Mouse (Mus musculus) adrenal gland, adult 8-10 months (tissue): ENCODE results near the gene Dab1. TPM values are rescaled to one million over a fixed set of nuclear protein-coding genes. Genes with fewer than 3 reads are reported as not detected.

ENCODE experiments used
- DNase-seq: peaks from one replicate; pipeline ENCODE4 v3.0.0; 2022
- total RNA-seq, 4 experiments: library from RNA; stranded (reverse); gene quantifications; 2 replicates each; pipeline ENCODE4 v1.2.4; 2022

The Dab1 gene
- total RNA-seq, 4 experiments from 2014 or later = 1.3 to 2.0 (median 1.8) TPM

GRCm38 (mm10) chr4:104456173-104456873, 837.2 kb downstream of the Dab1 start:
- DNase-seq = no peak

DNA sequence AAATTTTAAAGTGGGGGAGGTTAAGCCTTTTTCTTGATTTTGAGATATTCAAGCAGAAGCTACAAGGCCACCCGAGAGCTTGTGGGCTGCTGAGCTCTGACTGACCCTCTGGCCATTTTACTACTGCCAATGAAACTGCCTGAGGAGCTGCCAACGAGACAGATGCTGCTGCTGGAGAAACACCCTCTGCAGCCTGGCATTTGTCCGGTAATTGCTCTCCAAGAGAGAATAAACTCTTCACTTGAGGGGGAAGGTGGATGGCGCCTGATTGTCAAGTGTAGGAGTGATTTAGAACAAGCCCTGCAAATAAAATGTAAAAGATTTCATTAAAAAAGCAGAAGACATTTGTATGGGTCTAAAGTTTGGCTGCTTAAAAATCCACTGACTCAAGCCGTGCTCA, 839.6 kb downstream of the Dab1 start:
- DNase-seq = no peak

DNA sequence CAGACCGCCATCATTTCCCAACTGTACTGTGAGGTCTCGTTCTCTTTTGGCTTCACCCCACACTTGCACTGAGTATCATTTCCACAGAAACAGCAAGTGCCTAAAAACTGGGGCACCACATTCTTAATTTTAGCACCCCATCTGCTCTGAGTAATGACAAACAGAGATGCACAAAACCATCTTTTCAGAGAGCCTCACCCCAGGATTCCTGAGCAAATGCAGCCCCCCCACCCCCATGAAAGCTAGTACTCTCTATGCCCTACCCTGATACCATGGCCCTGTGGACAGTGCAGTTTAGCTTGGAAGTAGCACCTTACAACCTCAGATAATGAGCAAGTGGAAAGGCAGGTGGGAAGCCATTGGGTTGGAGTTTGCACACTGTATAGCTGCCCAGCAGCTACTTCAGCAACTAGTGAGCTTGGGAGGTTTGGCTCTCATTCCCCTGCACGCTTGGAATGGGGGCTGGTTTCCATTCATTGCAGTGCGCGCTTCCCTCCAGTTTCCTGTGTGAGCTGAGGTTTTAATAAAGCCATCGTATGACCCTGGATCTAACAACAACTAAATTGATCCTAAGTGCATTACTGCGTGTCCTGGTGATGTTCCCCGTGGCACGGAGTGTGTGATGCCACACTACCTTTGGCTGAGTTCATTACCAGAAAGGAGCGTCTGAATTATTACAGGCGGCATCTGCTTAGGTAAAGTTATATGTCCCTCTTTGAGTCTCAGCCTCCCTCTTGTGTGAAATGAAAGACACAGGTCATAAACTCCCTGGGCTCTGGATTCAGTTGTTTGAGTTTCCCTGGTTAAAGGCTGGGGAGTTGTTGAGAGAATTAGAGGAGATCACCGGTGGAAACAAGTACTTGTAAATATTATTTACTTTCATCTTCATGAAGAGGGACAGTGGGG, 842.2 kb downstream of the Dab1 start:
- DNase-seq = no peak

DNA sequence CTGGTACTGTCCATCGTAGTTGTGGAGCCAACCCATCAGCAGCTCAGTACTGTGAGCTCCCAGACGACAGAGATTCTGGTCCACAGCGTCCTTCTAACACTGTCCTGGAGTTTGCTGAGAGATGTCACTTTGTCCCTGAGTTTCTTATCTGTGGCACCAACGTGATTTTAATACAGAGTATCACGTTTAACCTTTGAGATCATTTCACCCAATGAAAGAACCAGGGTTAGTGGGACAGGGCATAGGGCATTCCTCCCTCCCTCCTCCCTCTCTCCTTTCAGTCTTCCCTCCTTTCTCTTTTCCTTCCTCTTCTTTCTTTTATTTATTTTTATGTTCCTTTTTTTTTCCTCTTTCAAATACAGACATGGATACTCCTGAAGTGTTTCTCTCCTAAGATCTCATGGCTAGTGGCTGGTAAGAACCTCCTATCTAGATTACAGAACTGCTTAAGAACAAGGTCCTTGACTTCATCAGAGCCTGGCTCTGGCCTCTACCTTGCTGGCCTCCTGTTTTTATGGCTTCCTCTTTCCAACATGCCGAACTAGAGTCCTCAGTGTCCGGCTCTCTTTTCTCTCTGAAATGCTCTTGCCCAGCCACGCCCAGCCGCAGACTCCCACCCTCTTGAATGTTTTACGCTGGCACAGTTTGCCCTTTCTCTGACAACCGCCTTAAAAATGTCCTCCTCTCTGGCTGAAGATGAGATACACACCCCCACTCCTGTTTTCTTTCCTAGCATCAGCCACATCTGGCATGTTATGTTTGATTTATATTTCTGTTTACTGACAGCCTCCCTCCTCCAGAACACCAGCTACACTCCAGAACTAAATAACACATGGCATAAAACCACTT, 844.0 kb downstream of the Dab1 start:
- DNase-seq = no peak

GRCm38 (mm10) chr4:104463781-104464170, 844.6 kb downstream of the Dab1 start:
- no peak for DNase-seq

DNA sequence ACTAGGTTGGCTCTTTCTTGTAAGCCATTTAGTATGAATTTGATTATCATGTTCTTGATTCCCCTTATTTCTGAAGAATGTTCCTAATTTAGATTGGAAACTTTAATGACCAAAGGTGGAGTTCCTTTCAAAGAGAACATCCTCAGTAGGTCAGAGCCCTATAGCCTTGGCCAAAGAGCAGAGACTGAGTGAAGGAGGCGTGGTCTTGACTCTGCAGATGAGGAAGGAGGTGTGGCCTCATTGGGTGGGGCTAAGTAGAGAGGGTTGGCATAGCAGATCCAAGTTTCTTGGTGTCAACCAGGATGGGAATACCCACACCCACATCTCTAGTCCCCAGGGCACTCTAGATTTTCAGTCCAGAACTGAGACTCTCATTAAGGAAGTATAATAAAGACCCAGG, 846.4 kb downstream of the Dab1 start:
- DNase-seq = no peak

DNA sequence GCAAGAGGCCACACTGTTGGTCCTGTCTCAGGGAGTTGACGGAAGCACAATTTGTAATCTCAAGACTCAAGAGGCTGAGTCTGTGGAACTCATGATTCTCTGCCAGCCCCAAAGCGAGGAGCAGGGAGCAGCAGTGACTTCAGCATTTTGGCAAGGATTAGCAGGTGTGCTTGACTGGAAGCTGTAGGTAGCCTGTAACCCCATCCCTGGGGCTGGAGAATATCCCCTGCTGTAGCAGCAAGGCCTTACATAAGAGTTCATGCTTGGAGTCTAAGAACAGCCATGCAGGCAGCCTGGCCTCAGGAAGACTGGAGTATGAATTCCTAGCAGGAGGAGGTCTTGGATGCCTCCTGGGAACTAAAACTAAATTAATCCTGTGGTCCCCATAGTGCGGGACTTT, 849.5 kb downstream of the Dab1 start:
- no peak for DNase-seq

GRCm38 (mm10) chr4:104472915-104473314, 853.8 kb downstream of the Dab1 start:
- no peak for DNase-seq

DNA sequence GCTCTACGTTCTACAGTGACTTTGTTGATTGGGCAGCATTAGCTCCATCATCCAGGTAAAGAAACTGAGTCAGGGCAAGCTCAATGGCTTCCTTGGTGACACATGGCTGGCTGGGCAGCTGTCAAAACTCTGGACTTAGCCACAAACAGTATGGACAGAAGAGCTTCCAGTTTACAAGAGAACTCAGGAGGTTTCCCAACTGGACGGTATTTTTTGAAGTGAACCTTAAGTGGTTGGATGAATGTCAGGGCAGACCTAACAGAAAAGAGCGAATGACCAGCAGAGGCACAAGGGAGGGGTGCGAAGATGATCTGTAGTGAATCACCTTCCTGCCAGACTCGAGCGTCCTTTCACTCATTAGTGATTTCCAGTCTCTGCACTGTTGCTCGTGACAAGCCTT, 857.7 kb downstream of the Dab1 start:
- DNase-seq = no peak

DNA sequence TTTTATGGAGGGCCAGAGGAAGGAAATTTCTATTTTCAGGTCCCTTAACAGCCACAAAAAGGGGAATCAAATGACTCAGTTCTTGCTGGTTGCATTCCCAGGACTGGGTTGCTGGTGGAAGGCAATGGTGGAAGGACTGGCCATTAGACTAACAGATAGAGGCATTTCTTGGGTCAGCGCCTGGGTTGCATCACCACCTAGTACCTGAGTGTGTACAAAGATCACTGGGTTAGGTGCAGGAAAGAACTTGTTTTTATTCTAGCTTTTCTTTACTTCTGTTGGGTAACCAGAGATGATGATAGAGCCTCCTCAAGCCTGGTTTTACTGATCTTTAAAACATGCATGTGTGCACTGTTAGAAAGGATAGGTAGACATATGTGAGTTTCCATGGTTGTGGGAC, 864.8 kb downstream of the Dab1 start:
- DNase-seq = no peak

DNA sequence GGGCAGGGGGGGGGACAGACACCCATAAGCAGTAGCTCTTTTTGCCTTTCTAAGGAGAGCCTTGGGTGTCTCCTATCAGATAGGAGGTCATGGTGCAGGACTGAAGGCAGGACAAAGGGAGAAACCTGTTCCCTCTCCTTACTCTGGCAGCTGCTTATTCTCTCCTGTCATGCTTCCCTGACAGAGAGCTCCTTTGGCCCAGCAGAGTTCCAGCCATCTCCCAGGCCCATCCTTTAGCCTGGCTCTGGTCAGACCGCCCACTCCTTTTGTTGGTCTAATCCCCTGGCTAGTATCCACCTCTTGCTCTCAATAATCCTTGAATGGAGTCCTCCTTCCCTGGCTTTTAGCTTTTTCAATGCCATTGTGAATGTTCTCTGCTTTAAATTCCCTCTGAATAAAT, 878.1 kb downstream of the Dab1 start:
- no peak for DNase-seq

DNA sequence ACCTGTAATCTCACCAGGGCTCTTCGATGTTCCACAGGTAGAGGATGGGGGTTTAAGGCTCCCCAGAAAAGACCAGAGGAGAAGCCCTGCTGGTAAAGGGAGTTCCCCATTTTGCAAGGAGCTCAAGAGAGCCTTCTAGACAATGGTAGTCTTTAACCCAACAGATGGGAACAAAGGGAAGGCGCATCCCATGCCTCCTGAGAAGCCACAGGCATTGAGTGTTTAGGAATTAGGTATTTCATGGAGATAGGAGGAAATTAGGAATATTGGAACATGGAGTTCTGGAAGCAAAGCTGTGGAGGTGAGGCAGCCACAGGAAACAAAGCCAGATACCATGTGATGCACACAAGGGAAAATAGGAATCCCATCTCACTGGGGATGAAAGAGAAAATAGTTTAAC, 881.0 kb downstream of the Dab1 start:
- DNase-seq = no peak

- no peak for DNase-seq
Observed at GRCm38 (mm10) chr4:104500646-104501045, 881.5 kb downstream of the Dab1 start.

DNA sequence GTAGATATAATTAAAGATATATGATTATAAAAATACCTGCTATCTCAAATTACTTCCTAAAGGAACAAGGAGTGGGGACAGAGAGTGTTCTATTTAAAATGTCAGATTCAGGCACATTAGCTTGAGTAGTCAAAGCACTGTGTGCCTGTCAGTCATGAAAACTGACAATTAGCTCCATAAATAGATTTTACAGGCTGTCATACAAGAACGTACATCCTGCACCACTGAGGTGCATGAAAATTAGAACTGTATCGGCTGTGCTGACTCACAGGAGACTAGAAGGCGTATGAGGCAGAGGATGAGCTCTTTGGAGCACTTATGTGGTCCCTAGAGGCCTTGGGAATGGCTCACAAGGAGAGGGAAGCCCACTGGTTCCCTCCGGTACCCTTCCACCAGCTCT, 882.1 kb downstream of the Dab1 start:
- DNase-seq = no peak

- DNase-seq = no peak
Observed at GRCm38 (mm10) chr4:104504916-104505315, 885.8 kb downstream of the Dab1 start.

- no peak for DNase-seq
Observed at GRCm38 (mm10) chr4:104509230-104509985, 890.2 kb downstream of the Dab1 start.

DNA sequence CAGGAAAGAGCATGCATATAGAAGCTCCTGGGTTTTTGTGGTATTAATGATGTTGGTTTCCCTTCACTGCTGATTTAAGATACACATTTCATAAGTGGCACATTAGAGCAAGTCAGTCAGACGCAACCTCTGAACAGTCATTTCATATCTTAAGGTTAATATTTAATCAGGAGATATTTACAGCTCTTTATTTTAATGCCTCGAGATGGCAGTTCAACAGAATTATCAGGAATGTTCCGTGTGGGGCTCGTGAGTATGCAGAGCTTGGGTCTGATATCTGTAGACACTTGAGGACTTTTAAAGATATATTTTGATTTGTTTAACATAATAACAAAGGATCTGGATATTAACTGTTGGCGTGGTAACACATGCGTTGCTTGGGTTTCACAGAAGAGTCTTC, 892.7 kb downstream of the Dab1 start:
- DNase-seq = no peak

DNA sequence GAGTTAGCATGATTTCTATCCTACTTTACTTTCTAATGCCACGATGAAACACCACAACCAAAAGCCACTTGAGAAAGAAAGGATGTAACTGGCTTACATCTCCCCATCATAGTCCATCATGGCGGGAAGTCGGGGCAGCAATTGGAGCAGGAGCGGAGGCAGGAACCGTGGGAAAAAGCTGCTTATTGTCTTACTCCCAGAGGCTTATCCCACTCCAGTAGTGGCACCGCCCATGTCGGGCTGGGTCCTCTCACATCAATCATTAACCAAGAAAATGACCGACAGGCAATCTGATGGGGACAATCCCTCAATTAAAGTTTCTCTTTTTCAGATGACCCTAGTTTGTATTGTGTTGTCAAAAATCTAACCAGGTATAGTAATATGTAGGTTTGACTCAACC, 893.4 kb downstream of the Dab1 start:
- DNase-seq = no peak

GRCm38 (mm10) chr4:104513622-104514021, 894.5 kb downstream of the Dab1 start:
- no peak for DNase-seq

DNA sequence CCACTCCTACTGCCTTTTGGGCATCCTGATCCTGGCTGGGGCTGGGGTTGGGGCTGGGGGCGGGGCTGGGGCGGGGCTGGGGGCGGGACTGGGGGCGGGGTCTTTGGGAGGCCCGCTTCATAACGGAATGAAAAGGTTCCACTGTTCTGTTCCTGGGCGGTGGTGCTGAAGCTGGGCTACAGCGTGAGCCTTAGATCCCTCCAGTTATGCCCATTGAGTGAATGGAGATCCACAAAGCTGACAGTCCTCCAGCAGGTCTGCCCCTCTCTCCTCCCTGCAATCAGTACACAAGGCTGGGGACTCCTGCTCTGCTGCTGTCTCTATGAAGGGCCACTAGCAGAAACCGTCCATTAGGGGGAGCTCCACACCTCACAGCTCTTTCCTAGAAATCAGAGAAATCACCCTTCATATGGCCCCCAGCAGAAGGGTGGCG, 895.4 kb downstream of the Dab1 start:
- peak; percentile 11 for DNase-seq

- no peak for DNase-seq
Observed at GRCm38 (mm10) chr4:104515681-104516080, 896.5 kb downstream of the Dab1 start.

- no peak for DNase-seq
Observed at GRCm38 (mm10) chr4:104522324-104522723, 903.2 kb downstream of the Dab1 start.
